Mouse (Mus musculus) adrenal gland, postnatal 25 days (tissue): ENCODE measurements around the gene Slc4a1ap. TPM values are rescaled to one million over a fixed set of nuclear protein-coding genes. Genes with fewer than 3 reads are reported as not detected.
"Not testable (repeated sequence)": the region's sequence is repeated elsewhere in the genome, so short reads cannot be mapped to it uniquely, and the experiment has no call there.

Experiments
- DNase-seq: peaks from one replicate; pipeline ENCODE4 v3.0.0; 2021; ENCODE audit warnings: mixed read lengths
- total RNA-seq: library from RNA; stranded (reverse); gene quantifications from 2 replicates; pipeline ENCODE4 v1.2.3, GENCODE M21; 2021

Gene Slc4a1ap
- total RNA-seq, 1 experiment from 2014 or later: 35.7 TPM

GRCm38 (mm10) chr5:31567951-31568657, 41.3 kb downstream of the Slc4a1ap start:
- DNase-seq: no peak

- peak; percentile 51 for DNase-seq
Observed at GRCm38 (mm10) chr5:31571023-31571608, 44.3 kb downstream of the Slc4a1ap start.

- no peak for DNase-seq
Observed at GRCm38 (mm10) chr5:31573722-31574121, 46.9 kb downstream of the Slc4a1ap start.

DNA sequence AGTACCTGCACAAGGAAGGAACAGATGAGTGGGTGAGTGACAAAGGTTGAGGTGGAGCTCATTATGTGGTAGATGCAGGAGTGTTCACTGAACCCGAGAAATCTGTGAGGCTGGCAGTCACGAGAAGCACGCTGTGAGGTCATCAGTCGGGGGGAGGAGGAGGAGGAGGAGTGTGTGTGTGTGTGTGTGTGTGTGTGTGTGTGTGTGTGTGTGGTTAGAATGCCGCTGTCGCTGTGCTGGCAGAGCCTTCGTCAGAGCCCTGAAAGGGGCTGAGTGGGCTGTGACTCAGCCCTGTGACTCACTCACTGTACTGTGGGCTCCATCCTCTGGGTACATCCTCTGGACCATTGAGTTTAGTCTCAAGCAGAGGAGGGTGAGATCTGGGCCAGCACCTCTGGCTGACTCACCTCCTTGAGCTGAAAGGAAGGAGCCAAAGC, 49.8 kb downstream of the Slc4a1ap start:
- DNase-seq: peak; percentile 80

GRCm38 (mm10) chr5:31581263-31581662, 54.5 kb downstream of the Slc4a1ap start:
- no peak for DNase-seq

DNA sequence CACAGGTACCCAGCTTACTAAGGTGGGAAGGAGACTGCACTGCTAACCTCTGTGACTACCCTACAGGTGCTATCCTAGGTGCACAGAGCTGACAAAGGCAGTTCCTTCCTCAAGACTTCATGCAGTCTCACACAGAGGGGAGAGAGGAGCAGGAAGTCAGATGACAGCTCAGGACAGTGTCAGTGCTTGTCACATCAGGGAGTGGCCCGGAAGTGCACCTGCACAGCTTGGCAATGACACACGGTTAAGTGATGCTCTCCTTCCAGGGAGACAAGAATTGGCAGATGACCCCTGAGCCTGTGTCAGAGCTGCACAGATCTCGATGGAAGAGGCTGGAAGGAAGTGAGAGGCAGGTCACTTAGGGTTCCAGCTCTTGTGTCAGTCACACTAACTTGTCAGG, 55.1 kb downstream of the Slc4a1ap start:
- DNase-seq: no peak

DNA sequence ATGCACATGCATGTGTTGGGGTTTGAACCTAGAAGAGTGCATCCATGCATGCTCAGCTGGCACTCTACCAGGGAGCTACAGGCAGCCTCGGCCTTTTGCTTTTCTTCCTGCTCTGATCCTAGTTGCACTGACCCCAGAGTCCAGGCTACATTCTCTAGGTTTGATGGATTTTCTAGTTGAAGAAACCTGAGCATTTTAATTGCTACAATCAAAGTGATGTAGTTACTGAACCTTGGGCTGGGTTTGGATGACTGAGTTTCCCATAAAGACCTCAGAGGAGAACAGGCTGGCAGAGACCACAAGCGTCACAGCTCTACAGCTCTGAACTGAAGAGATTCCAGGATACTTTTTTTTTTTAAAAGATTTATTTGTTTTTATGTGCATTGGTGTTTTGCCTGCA, 56.5 kb downstream of the Slc4a1ap start:
- no peak for DNase-seq

DNA sequence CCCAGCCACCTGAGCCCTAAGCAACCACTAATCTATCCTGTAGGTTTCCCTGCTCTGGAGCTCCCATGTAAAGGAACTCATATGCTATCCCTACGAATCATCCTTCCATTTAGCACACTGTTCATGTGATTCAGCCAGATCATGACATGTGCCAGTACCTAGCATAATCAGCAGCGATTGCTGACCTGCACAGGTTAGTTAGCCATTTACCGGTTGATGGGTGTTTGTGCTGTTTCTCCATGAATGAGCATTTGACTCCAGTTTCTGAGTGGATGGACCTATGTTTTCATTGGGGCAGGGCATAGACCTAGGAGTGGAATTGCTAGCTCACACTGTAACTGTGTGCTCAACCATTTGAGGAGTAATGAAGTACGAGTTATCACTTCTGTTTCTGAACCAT, 58.7 kb downstream of the Slc4a1ap start:
- no peak for DNase-seq

GRCm38 (mm10) chr5:31588016-31588415, 61.2 kb downstream of the Slc4a1ap start:
- no peak for DNase-seq

- DNase-seq: not testable (repeated sequence)
Observed at GRCm38 (mm10) chr5:31588672-31589071, 61.9 kb downstream of the Slc4a1ap start.

DNA sequence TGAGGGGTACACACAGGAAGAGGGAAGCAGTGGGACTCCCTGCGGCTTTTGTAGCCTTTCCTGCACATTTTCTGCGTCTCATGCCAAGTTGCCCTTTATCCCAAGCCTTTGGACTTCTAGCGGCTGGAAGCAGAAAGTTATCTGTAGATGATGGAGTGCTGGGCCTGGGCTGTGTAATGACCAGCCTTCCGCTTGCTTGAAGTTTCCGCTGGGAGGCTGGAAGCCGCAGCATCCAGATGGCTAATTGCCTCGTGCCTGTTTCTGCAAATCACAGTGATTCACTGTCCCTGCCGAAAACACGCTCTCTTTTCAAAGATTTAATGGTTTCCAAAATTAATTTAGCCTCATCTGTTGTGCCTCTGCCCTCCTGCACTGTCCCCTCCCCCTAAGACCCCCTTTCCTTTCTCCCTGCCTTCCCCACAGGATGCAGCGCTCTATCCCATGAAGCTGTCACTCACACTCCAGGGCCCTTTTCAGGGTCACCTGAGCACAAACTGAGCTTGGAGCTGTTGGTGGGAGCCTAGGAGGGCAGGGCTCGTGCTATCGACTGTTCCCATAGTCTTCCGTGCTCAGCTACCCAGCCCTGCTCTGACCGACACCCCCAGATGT, 63.0 kb downstream of the Slc4a1ap start:
- no peak for DNase-seq

GRCm38 (mm10) chr5:31591122-31591521, 64.3 kb downstream of the Slc4a1ap start:
- DNase-seq: no peak

- DNase-seq: no peak
Observed at GRCm38 (mm10) chr5:31595868-31596267, 69.1 kb downstream of the Slc4a1ap start.

GRCm38 (mm10) chr5:31596481-31597429, 70.0 kb downstream of the Slc4a1ap start, which contains the start of gene Mrpl33:
Gene Mrpl33 (plus strand): TSS chr5:31596935.
- peak; percentile 57 for DNase-seq

DNA sequence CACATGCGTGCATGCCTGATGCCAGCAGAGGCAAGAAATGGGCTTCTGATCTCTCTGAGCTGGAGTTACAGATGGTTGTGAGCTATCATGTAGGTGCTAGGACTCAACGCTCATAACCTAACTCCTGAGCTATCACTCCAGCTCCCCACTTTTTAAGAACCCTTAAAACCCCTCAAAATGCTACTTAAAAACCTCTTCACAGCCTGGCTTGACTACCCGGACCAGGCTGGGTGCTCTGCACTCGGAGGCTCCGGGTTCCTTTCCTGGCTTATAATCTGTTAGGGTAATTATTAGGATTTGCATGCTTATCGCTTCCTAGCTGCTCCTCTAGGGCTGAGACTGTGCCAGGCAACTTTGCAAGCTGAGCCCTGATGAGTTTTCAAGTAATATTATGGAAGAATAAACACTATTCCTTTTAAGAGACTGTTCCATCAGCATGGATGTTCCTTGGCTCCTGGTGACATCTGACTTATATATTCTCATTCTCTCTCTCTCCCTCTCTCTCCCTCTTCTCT, 70.7 kb downstream of the Slc4a1ap start:
- no peak for DNase-seq

DNA sequence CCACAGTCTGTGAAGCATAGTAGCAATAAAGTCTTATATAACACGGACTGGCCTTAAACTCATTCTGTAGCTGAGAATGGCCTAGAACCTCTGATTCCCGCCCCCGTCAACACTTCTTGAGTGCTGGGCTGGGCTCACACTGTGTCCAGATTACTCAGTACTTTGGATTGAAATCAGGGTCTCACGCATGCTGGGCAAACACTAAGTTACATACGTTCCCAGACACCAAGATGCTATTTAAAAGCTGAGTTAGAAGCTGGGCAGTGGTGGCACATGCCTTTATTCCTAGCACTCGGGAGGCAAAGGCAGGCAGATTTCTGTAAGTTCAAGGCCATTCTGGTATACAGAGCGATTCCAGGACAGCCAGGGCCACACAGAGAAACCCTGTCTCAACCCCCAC, 71.3 kb downstream of the Slc4a1ap start:
- DNase-seq: no peak

GRCm38 (mm10) chr5:31598579-31598978, 71.8 kb downstream of the Slc4a1ap start:
- DNase-seq: peak; percentile 67

DNA sequence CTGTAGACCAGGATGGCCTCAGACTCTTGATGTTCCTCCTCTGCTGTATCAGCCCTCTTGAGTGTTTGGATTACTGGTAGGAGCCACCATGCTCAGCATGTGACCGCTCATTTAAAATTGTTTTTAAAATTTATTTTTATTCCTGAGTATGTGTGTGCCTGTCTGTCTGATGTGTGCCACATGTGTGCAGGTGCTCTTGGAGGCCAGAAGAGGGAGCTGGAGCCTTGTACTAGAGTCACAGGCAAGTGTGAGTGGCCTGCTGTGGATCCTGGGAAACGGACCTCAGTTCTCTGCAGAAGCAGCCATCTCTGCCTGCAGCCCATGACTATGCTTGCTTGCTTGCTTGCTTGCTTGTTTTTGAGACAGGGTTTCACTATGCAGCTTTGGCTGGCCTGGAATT, 72.4 kb downstream of the Slc4a1ap start:
- no peak for DNase-seq

GRCm38 (mm10) chr5:31601162-31601722, 74.4 kb downstream of the Slc4a1ap start:
- DNase-seq: no peak

DNA sequence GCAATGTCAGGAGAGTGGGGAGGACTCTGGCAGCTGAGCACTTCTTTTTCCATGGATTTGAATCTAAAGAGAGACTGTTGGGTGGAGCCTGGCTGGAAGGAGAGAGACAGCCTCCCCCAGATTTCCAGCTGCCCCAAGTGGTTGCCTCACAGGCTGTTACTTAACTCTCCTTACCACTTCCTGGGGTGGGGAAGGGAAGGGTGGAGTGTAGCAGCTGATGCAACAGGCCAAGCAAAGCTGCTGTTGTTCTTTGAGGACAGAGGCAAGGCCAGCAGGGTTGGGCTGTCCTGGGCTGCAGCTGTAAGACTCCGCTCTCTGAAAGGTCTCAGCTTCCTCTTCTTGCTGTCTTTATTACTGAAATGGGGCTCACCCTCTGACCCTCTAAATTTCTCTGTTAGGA, 75.6 kb downstream of the Slc4a1ap start:
- peak; percentile 64 for DNase-seq

DNA sequence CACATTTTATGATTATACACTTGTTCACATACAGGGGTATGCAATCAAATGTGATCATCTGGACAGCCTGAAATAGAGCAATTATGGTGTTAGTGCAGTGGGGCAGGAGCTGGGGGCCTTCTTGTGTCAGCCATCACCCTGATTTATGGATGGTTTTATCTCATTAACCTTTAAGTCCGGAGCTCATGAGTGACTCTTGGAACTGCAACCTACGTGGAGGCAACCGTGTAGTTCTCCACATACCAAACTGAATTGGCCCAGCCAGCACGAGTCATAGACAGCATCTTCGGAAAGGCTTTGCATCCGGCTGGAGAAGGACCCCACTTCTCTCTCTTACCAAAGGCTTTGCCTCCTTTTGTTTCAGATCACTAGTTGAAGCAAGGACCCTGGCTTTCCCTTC, 77.0 kb downstream of the Slc4a1ap start:
- DNase-seq: peak; percentile 26

DNA sequence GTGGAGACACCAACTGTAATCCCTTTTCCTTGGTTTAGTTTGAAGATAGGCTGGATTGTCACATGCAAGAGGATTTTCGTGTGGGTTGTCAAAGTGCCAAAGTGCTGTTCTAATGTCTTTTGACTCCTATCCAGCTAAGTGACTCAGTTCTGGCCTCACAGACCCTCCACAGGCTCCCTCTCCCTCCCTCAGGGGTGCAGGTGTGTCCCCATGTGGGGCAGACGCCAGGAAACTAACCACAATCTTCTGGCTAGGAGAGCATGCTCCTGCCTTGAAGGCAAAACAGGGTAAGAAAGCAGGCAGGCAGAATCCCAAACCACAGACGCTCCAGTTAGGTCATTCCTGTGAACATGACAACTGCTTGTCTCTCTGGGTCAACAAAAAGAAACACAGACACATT, 79.4 kb downstream of the Slc4a1ap start:
- no peak for DNase-seq
